Mouse (Mus musculus): Measurements from ENCODE around the gene Chchd5. TPM values are rescaled to one million over a fixed set of nuclear protein-coding genes. Genes with fewer than 3 reads are reported as not detected.

Chchd5 gene
- polyA plus RNA-seq, 1 experiment from 2014 or later: 26.8 TPM

- 84% methylated on average over 12 of the region's 12 CpGs for WGBS
- no peak overlapping the region for H3K27ac ChIP-seq
- TF ChIP-seq CTCF (IDR thresholded peaks at IDR 0.05; ENCODE audit: low read depth): no peak
- H3K9me3 ChIP-seq (replicated peaks; ENCODE audit: low read length): no peaks in the 10 kb centered on the region
- H3K4me3 ChIP-seq (replicated peaks; ENCODE audit: low read depth, low read length): no peak overlapping the region
- ATAC-seq (replicated peaks; ENCODE audit: low FRiP score, low read depth) (no peak), DNase-seq (ENCODE audit: low spot score) (no peak)
- H3K4me2 ChIP-seq (ENCODE audit: low read length): no peak overlapping the region
- H3K27me3 ChIP-seq (ENCODE audit: insufficient read depth, low read length): no peaks in the 10 kb centered on the region
- H3K9ac ChIP-seq (ENCODE audit: low read depth, low read length): no peak overlapping the region
- H3K36me3 ChIP-seq (ENCODE audit: insufficient read depth, low read length): peaks cover 78% of the 10 kb centered on the region
- no peaks in the 10 kb centered on the region for H3K4me1 ChIP-seq (replicated peaks; ENCODE audit: insufficient read depth, low read length)
Observed at GRCm38 (mm10) chr2:129118061-129118460, 11.4 kb upstream of the Chchd5 start.

GRCm38 (mm10) chr2:129121986-129122385 lies 7.5 kb upstream of the Chchd5 start:
- no peak overlapping the region for H3K4me2 ChIP-seq (ENCODE audit: low read length)
- H3K27me3 ChIP-seq (ENCODE audit: insufficient read depth, low read length): no peaks in the 10 kb centered on the region
- H3K4me1 ChIP-seq (replicated peaks; ENCODE audit: insufficient read depth, low read length): no peaks in the 10 kb centered on the region
- TF ChIP-seq CTCF (IDR thresholded peaks at IDR 0.05; ENCODE audit: low read depth): no peak
- ATAC-seq (replicated peaks; ENCODE audit: low FRiP score, low read depth) (no peak), DNase-seq (ENCODE audit: low spot score) (no peak)
- no peak overlapping the region for H3K27ac ChIP-seq
- no peak overlapping the region for H3K9ac ChIP-seq (ENCODE audit: low read depth, low read length)
- no peak overlapping the region for H3K4me3 ChIP-seq (replicated peaks; ENCODE audit: low read depth, low read length)
- 93% methylated on average over 8 of the region's 8 CpGs for WGBS
- H3K9me3 ChIP-seq (replicated peaks; ENCODE audit: low read length): no peaks in the 10 kb centered on the region
- peaks cover 76% of the 10 kb centered on the region for H3K36me3 ChIP-seq (ENCODE audit: insufficient read depth, low read length)

- DNase-seq (ENCODE audit: low spot score): peak; percentile 3
- 38% methylated on average over 18 of the region's 18 CpGs for WGBS
- H3K36me3 ChIP-seq (ENCODE audit: insufficient read depth, low read length): peaks cover 29% of the 10 kb centered on the region
- peak overlapping the region; percentile 93 for H3K27ac ChIP-seq
- no peak for TF ChIP-seq CTCF (IDR thresholded peaks at IDR 0.05; ENCODE audit: low read depth)
- peak; percentile 15; the same call in 1 of the 2 replicates for ATAC-seq (replicated peaks; ENCODE audit: low FRiP score, low read depth)
- peaks cover 2% of the 10 kb centered on the region; the same call in 1 of the 2 replicates for H3K4me1 ChIP-seq (replicated peaks; ENCODE audit: insufficient read depth, low read length)
- H3K9me3 ChIP-seq (replicated peaks; ENCODE audit: low read length): no peaks in the 10 kb centered on the region
- peak overlapping the region; percentile 51 for H3K4me3 ChIP-seq (replicated peaks; ENCODE audit: low read depth, low read length)
- H3K27me3 ChIP-seq (ENCODE audit: insufficient read depth, low read length): no peaks in the 10 kb centered on the region
- H3K9ac ChIP-seq (ENCODE audit: low read depth, low read length): peak overlapping the region; percentile 61
- H3K4me2 ChIP-seq (ENCODE audit: low read length): peak overlapping the region; percentile 56
Observed at GRCm38 (mm10) chr2:129129987-129130545, 566 bp downstream of the Chchd5 start.

GRCm38 (mm10) chr2:129130776-129131175 lies 1.3 kb downstream of the Chchd5 start:
- Histone ChIP-seq H3K4me2 (ENCODE audit: low read length) (peak overlapping the region; percentile 56; the same call in 1 of the 2 replicates), H3K36me3 (ENCODE audit: insufficient read depth, low read length) (peaks cover 22% of the 10 kb centered on the region), H3K4me3 (replicated peaks; ENCODE audit: low read depth, low read length) (no peak overlapping the region), H3K27me3 (ENCODE audit: insufficient read depth, low read length) (no peaks in the 10 kb centered on the region), H3K27ac (peak overlapping the region; percentile 93; the same call in 1 of the 2 replicates), H3K9me3 (replicated peaks; ENCODE audit: low read length) (no peaks in the 10 kb centered on the region), H3K4me1 (replicated peaks; ENCODE audit: insufficient read depth, low read length) (peaks cover 2% of the 10 kb centered on the region; the same call in 1 of the 2 replicates), H3K9ac (ENCODE audit: low read depth, low read length) (no peak overlapping the region)
- WGBS: 98% methylated on average over 2 of the region's 2 CpGs
- no peak for TF ChIP-seq CTCF (IDR thresholded peaks at IDR 0.05; ENCODE audit: low read depth)
- DNase-seq (ENCODE audit: low spot score) (no peak), ATAC-seq (replicated peaks; ENCODE audit: low FRiP score, low read depth) (no peak)

- peak; percentile 3; the same call in 1 of the 2 replicates for TF ChIP-seq CTCF (IDR thresholded peaks at IDR 0.05; ENCODE audit: low read depth)
Observed at GRCm38 (mm10) chr2:129132231-129132630, 2.7 kb downstream of the Chchd5 start.

GRCm38 (mm10) chr2:129133006-129133805 lies 3.7 kb downstream of the Chchd5 start:
- H3K9me3 ChIP-seq (replicated peaks; ENCODE audit: low read length): no peaks in the 10 kb centered on the region
- no peaks in the 10 kb centered on the region for H3K27me3 ChIP-seq (ENCODE audit: insufficient read depth, low read length)
- no peak overlapping the region for H3K9ac ChIP-seq (ENCODE audit: low read depth, low read length)

More at GRCm38 (mm10) chr2:129132231-129132630, 2.7 kb downstream of the Chchd5 start:
- 95% methylated on average over 7 of the region's 7 CpGs for WGBS
- no peak for ATAC-seq (replicated peaks; ENCODE audit: low FRiP score, low read depth)
- H3K27me3 ChIP-seq (ENCODE audit: insufficient read depth, low read length): no peaks in the 10 kb centered on the region
- H3K9me3 ChIP-seq (replicated peaks; ENCODE audit: low read length): no peaks in the 10 kb centered on the region
- DNase-seq (ENCODE audit: low spot score): no peak
- H3K4me2 ChIP-seq (ENCODE audit: low read length): no peak overlapping the region
- peaks cover 12% of the 10 kb centered on the region for H3K36me3 ChIP-seq (ENCODE audit: insufficient read depth, low read length)
- no peak overlapping the region for H3K27ac ChIP-seq
- no peak overlapping the region for H3K4me3 ChIP-seq (replicated peaks; ENCODE audit: low read depth, low read length)
- no peak overlapping the region for H3K9ac ChIP-seq (ENCODE audit: low read depth, low read length)
- H3K4me1 ChIP-seq (replicated peaks; ENCODE audit: insufficient read depth, low read length): peaks cover 2% of the 10 kb centered on the region; the same call in 1 of the 2 replicates

More at GRCm38 (mm10) chr2:129133006-129133805, 3.7 kb downstream of the Chchd5 start:
- peaks cover 2% of the 10 kb centered on the region; the same call in 1 of the 2 replicates for H3K4me1 ChIP-seq (replicated peaks; ENCODE audit: insufficient read depth, low read length)
- peaks cover 12% of the 10 kb centered on the region; the same call in 1 of the 2 replicates for H3K36me3 ChIP-seq (ENCODE audit: insufficient read depth, low read length)
- no peak overlapping the region for H3K4me3 ChIP-seq (replicated peaks; ENCODE audit: low read depth, low read length)
- 95% methylated on average over 14 of the region's 14 CpGs for WGBS
- no peak overlapping the region for H3K4me2 ChIP-seq (ENCODE audit: low read length)
- no peak for ATAC-seq (replicated peaks; ENCODE audit: low FRiP score, low read depth)
- no peak for DNase-seq (ENCODE audit: low spot score)
- no peak overlapping the region for H3K27ac ChIP-seq
- no peak for TF ChIP-seq CTCF (IDR thresholded peaks at IDR 0.05; ENCODE audit: low read depth)

All from kidney, postnatal 0 days (tissue).